Mouse (Mus musculus) embryonic facial prominence, embryonic 10.5 days (tissue): ENCODE results near the gene Minpp1. TPM values are rescaled to one million over a fixed set of nuclear protein-coding genes. Genes with fewer than 3 reads are reported as not detected.

Source experiments
- DNase-seq: peaks from one replicate; pipeline ENCODE4 v3.0.0-alpha.2; 2017; ENCODE audit warnings: low spot score
- H3K27ac ChIP-seq: fragments of 300-500 bp; sonication (generic); replicated peaks from 2 replicates; pipeline ENCODE4 v1.5.1; 2016; ENCODE audit warnings: mild to moderate bottlenecking
- H3K27me3 ChIP-seq: fragments of 300-500 bp; sonication (generic); replicated peaks from 2 replicates; pipeline ENCODE4 v1.6.1; 2016; ENCODE audit warnings: low read depth, mild to moderate bottlenecking; ENCODE audit not compliant: poor library complexity, severe bottlenecking
- H3K36me3 ChIP-seq: fragments of 300-500 bp; sonication (generic); replicated peaks from 2 replicates; pipeline ENCODE4 v1.6.1; 2016; ENCODE audit warnings: mild to moderate bottlenecking, moderate library complexity
- H3K4me1 ChIP-seq: fragments of 300-500 bp; sonication (generic); 2 replicates; pipeline ENCODE4 v1.6.1; 2016
- H3K4me3 ChIP-seq: fragments of 300-500 bp; sonication (generic); 2 replicates; pipeline ENCODE4 v1.5.1; 2016; ENCODE audit warnings: mild to moderate bottlenecking, moderate library complexity
- H3K9me3 ChIP-seq: fragments of 300-500 bp; sonication (generic); 2 replicates; pipeline ENCODE4 v1.6.1; 2016; ENCODE audit warnings: mild to moderate bottlenecking
- WGBS: fragments of 180-500 bp; shearing (Covaris S2); methylation state at CpG from one replicate; pipeline ENCODE4 v1.1.7; 2016; 5-methylcytosine and 5-hydroxymethylcytosine counted together
- polyA plus RNA-seq: library from polyadenylated mRNA; unstranded; fragments of >200 nt; fragmentation: Nextera tagmentation; extraction: Ambion mirVana; gene quantifications from 2 replicates; pipeline ENCODE4 v1.2.1, GENCODE M21; 2016

Minpp1 gene
- polyA plus RNA-seq, 1 experiment from 2014 or later: 65.7 TPM

- no peaks in the 10 kb centered on the region for H3K4me1 ChIP-seq
- no peaks in the 10 kb centered on the region for H3K36me3 ChIP-seq
- no peaks in the 10 kb centered on the region for H3K27me3 ChIP-seq
- WGBS: 85% methylated on average over 9 of the region's 9 CpGs
- H3K9me3 ChIP-seq: no peaks in the 10 kb centered on the region
- DNase-seq: no peak
- H3K27ac ChIP-seq: no peak overlapping the region
- H3K4me3 ChIP-seq: no peak overlapping the region
These were observed 57.4 kb downstream of the Minpp1 start for GRCm38 (mm10) chr19:32542784-32543490.

- H3K9me3 ChIP-seq: no peaks in the 10 kb centered on the region
- no peak overlapping the region for H3K4me3 ChIP-seq
- DNase-seq: no peak
- no peak overlapping the region for H3K27ac ChIP-seq
- H3K4me1 ChIP-seq: peaks cover 6% of the 10 kb centered on the region
- H3K27me3 ChIP-seq: no peaks in the 10 kb centered on the region
- no peaks in the 10 kb centered on the region for H3K36me3 ChIP-seq
- 81% methylated on average over 3 of the region's 3 CpGs for WGBS
These were observed 61.8 kb downstream of the Minpp1 start for GRCm38 (mm10) chr19:32547396-32547795.

- Histone ChIP-seq H3K27ac (no peak overlapping the region), H3K4me3 (no peak overlapping the region), H3K4me1 (peaks cover 6% of the 10 kb centered on the region), H3K36me3 (no peaks in the 10 kb centered on the region), H3K9me3 (no peaks in the 10 kb centered on the region), H3K27me3 (no peaks in the 10 kb centered on the region)
- no peak for DNase-seq
- 93% methylated on average over 15 of the region's 15 CpGs for WGBS
These were observed 62.6 kb downstream of the Minpp1 start for GRCm38 (mm10) chr19:32548202-32548601.

GRCm38 (mm10) chr19:32550446-32550845, 64.9 kb downstream of the Minpp1 start:
- Histone ChIP-seq H3K4me3 (no peak overlapping the region), H3K27me3 (no peaks in the 10 kb centered on the region), H3K4me1 (peaks cover 12% of the 10 kb centered on the region), H3K27ac (no peak overlapping the region), H3K36me3 (no peaks in the 10 kb centered on the region), H3K9me3 (no peaks in the 10 kb centered on the region)
- WGBS: 66% methylated on average over 5 of the region's 5 CpGs
- DNase-seq: no peak

- H3K4me1 ChIP-seq: peaks cover 13% of the 10 kb centered on the region
- no peak overlapping the region for H3K27ac ChIP-seq
- H3K36me3 ChIP-seq: no peaks in the 10 kb centered on the region
- H3K4me3 ChIP-seq: no peak overlapping the region
- WGBS: 79% methylated on average over 3 of the region's 3 CpGs
- no peaks in the 10 kb centered on the region for H3K9me3 ChIP-seq
- DNase-seq: no peak
- no peaks in the 10 kb centered on the region for H3K27me3 ChIP-seq
These were observed 65.9 kb downstream of the Minpp1 start for GRCm38 (mm10) chr19:32551442-32551841.

- no peaks in the 10 kb centered on the region for H3K9me3 ChIP-seq
- no peaks in the 10 kb centered on the region for H3K27me3 ChIP-seq
- H3K36me3 ChIP-seq: no peaks in the 10 kb centered on the region
- peaks cover 13% of the 10 kb centered on the region for H3K4me1 ChIP-seq
- DNase-seq: no peak
- H3K4me3 ChIP-seq: no peak overlapping the region
- WGBS: 81% methylated on average over 1 of the region's 1 CpGs
- no peak overlapping the region for H3K27ac ChIP-seq
These were observed 66.5 kb downstream of the Minpp1 start for GRCm38 (mm10) chr19:32552106-32552505.

GRCm38 (mm10) chr19:32553310-32553709, 67.7 kb downstream of the Minpp1 start:
- H3K9me3 ChIP-seq: no peaks in the 10 kb centered on the region
- peaks cover 13% of the 10 kb centered on the region for H3K4me1 ChIP-seq
- no peaks in the 10 kb centered on the region for H3K27me3 ChIP-seq
- H3K27ac ChIP-seq: no peak overlapping the region
- no peak for DNase-seq
- H3K4me3 ChIP-seq: no peak overlapping the region
- no peaks in the 10 kb centered on the region for H3K36me3 ChIP-seq
- WGBS: 74% methylated on average over 3 of the region's 3 CpGs

- Histone ChIP-seq H3K36me3 (no peaks in the 10 kb centered on the region), H3K27ac (no peak overlapping the region), H3K4me3 (no peak overlapping the region), H3K9me3 (no peaks in the 10 kb centered on the region), H3K27me3 (no peaks in the 10 kb centered on the region), H3K4me1 (peaks cover 12% of the 10 kb centered on the region)
- 35% methylated on average over 3 of the region's 3 CpGs for WGBS
- no peak for DNase-seq
These were observed 69.7 kb downstream of the Minpp1 start for GRCm38 (mm10) chr19:32555257-32555656.

Other genes starting within 250 kb of the Minpp1 start
- 15.2 and 16.6 TPM in 2 replicates for gene Sgms1, start 96.1 kb upstream of the Minpp1 start, polyA plus RNA-seq
- 69.7 and 70.3 TPM in 2 replicates for gene Rpl9-ps6, start 19.2 kb upstream of the Minpp1 start, polyA plus RNA-seq
- 1.6 and 3.1 TPM in 2 replicates for gene Papss2, start 110.0 kb downstream of the Minpp1 start, polyA plus RNA-seq